Mouse (Mus musculus) heart, embryonic 11.5 days (tissue): Measurements from ENCODE around the gene Cbr1. TPM values are rescaled to one million over a fixed set of nuclear protein-coding genes. Genes with fewer than 3 reads are reported as not detected.
A peak's percentile ranks its signal among the peaks of the same experiment; 100 is the strongest.

Source experiments
- ATAC-seq: fragments of 200-750 bp; cut with Nextera tagmentation; replicated peaks from 2 replicates; pipeline ENCODE4 v1.8.0; 2017; ENCODE audit warnings: moderate library complexity; ENCODE audit not compliant: insufficient number of reproducible peaks, low FRiP score, low TSS enrichment
- H3K27ac ChIP-seq: fragments of 300-500 bp; sonication (generic); 2 replicates; pipeline ENCODE4 v1.5.1; 2014; ENCODE audit warnings: mild to moderate bottlenecking, low read depth, low read length
- H3K27me3 ChIP-seq: fragments of 300-500 bp; sonication (generic); 2 replicates; pipeline ENCODE4 v1.6.1; 2014; ENCODE audit warnings: mild to moderate bottlenecking, low read length, mixed read lengths; ENCODE audit not compliant: control insufficient read depth, insufficient read depth
- H3K36me3 ChIP-seq: fragments of 300-500 bp; sonication (generic); 2 replicates; pipeline ENCODE4 v1.6.1; 2014; ENCODE audit warnings: mild to moderate bottlenecking, low read length, moderate library complexity, mixed read lengths; ENCODE audit not compliant: control insufficient read depth, insufficient read depth
- H3K4me1 ChIP-seq: fragments of 300-500 bp; sonication (generic); 2 replicates; pipeline ENCODE4 v1.6.1; 2014; ENCODE audit warnings: low read length; ENCODE audit not compliant: control insufficient read depth, insufficient read depth
- H3K4me2 ChIP-seq: fragments of 300-500 bp; sonication (generic); 2 replicates; pipeline ENCODE4 v1.6.1; 2014; ENCODE audit warnings: mild to moderate bottlenecking, moderate library complexity
- H3K4me3 ChIP-seq: fragments of 300-500 bp; sonication (generic); 2 replicates; pipeline ENCODE4 v1.5.1; 2014; ENCODE audit warnings: low read depth, low read length
- H3K9ac ChIP-seq: fragments of 300-500 bp; sonication (generic); 2 replicates; pipeline ENCODE4 v1.6.1; 2014; ENCODE audit warnings: mild to moderate bottlenecking, low read depth, low read length, moderate library complexity
- H3K9me3 ChIP-seq: fragments of 300-500 bp; sonication (generic); replicated peaks from 2 replicates; pipeline ENCODE4 v1.6.1; 2016; ENCODE audit warnings: low read length; ENCODE audit not compliant: control insufficient read depth
- WGBS: fragments of 180-500 bp; shearing (Covaris S2); extraction: QIAGEN DNeasy Blood & Tissue Kit; methylation state at CpG from one replicate; pipeline ENCODE4 v1.1.7; 2014; ENCODE audit not compliant: insufficient replicate concordance; 5-methylcytosine and 5-hydroxymethylcytosine counted together
- polyA plus RNA-seq: library from polyadenylated mRNA; unstranded; fragments of >200 nt; fragmentation: Nextera tagmentation; extraction: Ambion mirVana; gene quantifications from 2 replicates; pipeline ENCODE4 v1.2.1, GENCODE M21; 2014

The Cbr1 gene
- polyA plus RNA-seq, 1 experiment from 2014 or later: 61.0 TPM

DNA sequence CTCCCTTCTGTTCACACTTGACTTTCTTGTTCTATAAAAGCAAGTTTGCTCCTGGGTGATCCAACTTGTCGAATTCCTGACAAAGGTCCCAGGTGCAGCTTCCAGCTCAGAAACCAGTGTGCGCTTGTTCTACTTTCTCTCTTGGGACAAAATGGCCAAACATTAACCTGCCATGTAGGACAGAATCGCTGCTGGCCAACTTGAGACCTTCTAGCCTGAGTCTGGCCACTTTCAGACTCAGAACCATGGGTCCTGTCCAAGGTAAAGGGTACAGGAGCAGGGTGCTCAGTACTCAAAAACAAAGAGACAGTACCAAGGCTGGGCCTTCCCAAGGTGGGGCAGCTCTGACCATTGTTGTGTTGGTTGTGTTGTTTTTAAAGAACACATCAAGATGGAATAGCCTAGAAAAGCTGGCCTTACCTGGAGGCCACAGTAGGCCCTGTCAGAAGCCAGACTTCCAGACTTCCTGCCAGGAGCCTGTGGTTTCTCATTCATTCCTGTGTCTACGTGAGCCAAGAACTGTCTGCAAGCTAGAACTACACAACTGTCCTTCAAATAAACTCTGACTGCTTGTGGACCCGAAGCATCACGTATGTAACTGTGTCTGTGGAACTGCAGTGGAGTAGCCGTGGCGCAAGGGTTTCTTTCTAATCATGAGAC is 27.2 kb upstream of the Cbr1 start:
- Histone ChIP-seq H3K27ac (no peak overlapping the region), H3K4me1 (peaks cover 7% of the 10 kb centered on the region), H3K27me3 (no peaks in the 10 kb centered on the region), H3K4me2 (no peak overlapping the region), H3K9me3 (no peaks in the 10 kb centered on the region), H3K36me3 (no peaks in the 10 kb centered on the region), H3K4me3 (no peak overlapping the region), H3K9ac (no peak overlapping the region)
- ATAC-seq: no peak
- 81% methylated on average over 8 of the region's 8 CpGs for WGBS

DNA sequence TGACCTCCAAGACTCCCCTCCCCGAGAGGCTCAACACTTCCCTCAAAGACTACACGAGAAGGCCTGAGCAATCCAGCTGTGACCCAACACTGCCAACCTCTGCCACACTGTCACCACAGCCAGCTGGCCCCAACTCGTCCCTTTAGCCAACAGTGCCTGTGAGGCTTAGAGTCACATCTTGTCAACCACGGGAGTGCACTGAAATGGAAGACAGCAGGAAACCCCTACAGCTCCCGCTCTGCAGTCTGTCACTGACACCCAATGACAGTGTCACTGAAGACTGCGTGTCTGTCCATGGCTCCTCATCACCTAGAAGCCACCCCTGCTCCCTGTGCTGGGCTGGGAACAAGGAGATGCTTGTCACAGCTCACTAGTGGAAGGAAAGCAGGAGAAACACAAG is 24.5 kb upstream of the Cbr1 start:
- H3K4me2 ChIP-seq: no peak overlapping the region
- no peaks in the 10 kb centered on the region for H3K36me3 ChIP-seq
- no peaks in the 10 kb centered on the region for H3K9me3 ChIP-seq
- no peaks in the 10 kb centered on the region for H3K27me3 ChIP-seq
- ATAC-seq: no peak; the same call in 1 of the 2 replicates
- H3K27ac ChIP-seq: peak overlapping the region; percentile 81
- peaks cover 7% of the 10 kb centered on the region for H3K4me1 ChIP-seq
- WGBS: 32% methylated on average over 6 of the region's 6 CpGs
- H3K4me3 ChIP-seq: no peak overlapping the region
- H3K9ac ChIP-seq: no peak overlapping the region

DNA sequence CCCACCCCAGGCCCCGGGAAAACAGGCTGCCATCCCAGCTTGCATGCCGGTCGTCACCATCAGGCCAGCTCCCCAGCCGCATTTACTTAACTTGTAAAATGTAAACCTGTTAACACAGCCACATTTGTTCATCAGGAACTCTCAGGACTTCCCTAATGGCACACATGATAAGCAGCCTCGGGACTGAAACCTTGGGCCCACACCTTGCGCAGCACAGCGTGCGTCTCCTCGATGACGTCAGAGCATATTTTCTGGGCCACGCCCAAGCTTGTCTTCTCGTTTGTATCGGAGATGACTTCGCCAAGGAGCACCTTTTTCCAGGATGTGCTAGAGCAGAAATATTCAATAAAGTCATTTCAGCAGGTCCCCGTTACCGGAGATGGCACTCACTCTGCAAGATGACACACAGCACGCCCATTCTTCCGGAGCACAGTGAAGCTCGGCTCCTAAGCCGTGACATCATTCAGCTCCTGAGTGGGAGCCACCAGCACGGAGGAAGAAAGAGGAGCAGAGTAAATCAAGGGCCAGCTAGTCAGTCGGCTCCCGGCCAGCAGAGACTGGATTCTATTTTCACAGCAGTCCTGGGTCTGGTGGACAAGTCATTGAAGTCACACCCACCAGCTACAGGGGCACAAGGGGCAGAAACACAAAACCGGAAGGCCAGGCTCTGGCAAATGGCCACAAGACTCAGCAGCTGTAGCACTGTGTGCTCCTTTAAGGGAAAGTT is 20.5 kb upstream of the Cbr1 start:
- no peak overlapping the region for H3K4me3 ChIP-seq
- 84% methylated on average over 24 of the region's 24 CpGs for WGBS
- no peak for ATAC-seq
- no peak overlapping the region for H3K27ac ChIP-seq
- H3K9ac ChIP-seq: no peak overlapping the region
- H3K27me3 ChIP-seq: no peaks in the 10 kb centered on the region
- H3K9me3 ChIP-seq: no peaks in the 10 kb centered on the region
- H3K4me2 ChIP-seq: no peak overlapping the region
- 0 out of 2 replicates have a peak, but pooled peaks cover 4% of the 10 kb centered on the region for H3K36me3 ChIP-seq
- peaks cover 16% of the 10 kb centered on the region for H3K4me1 ChIP-seq

DNA sequence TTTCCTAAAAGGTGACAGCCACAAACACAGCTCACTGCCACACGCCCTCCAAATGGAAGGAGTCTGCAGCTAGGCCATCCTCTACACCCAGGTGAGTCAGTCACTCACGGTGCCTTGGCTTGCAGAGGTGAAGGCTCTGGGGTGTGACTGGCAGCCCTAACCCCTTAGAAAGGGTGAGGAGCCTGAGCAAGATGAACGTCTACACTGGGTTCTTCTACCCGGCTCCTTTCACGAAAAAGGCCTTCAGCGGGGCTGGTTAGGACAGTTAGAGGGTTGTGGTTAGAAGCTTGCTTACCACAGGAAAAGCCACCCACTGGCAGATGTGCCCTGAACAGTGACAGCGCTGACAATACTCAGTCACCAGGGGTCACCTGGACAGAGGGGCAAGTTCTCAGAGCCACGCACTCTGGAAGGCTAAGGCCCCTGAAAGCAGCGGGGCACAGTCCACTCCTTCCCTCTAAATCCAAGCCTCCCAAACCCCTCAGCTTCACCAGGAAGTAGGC is 19.9 kb upstream of the Cbr1 start:
- Histone ChIP-seq H3K27ac (no peak overlapping the region), H3K27me3 (no peaks in the 10 kb centered on the region), H3K36me3 (0 out of 2 replicates have a peak, but pooled peaks cover 6% of the 10 kb centered on the region), H3K9ac (no peak overlapping the region), H3K4me2 (no peak overlapping the region), H3K4me1 (peaks cover 14% of the 10 kb centered on the region), H3K9me3 (no peaks in the 10 kb centered on the region), H3K4me3 (no peak overlapping the region)
- no peak for ATAC-seq
- 84% methylated on average over 9 of the region's 9 CpGs for WGBS

DNA sequence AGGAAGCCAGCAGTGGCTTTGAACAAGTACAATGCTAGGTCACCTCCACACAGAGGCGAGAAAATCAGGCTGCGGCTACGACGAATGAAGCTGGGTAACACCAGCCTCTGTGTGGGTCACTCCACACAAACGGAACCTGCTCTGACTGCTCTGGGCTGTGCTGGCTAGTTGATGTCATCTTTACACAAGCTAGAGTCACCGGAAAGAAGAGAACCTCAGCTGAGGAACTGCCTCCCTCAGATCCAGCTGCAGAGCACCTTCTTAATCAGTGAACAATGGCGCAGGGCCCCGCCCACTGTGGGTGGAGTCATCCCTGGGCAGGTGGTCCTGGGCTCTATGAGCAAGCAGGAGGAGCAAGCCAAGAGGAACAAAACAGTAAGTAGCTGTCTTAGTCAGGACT is 19.3 kb upstream of the Cbr1 start:
- peaks cover 9% of the 10 kb centered on the region for H3K4me1 ChIP-seq
- no peak overlapping the region for H3K4me2 ChIP-seq
- H3K4me3 ChIP-seq: no peak overlapping the region
- no peaks in the 10 kb centered on the region for H3K9me3 ChIP-seq
- WGBS: 67% methylated on average over 8 of the region's 8 CpGs
- no peak for ATAC-seq
- no peaks in the 10 kb centered on the region for H3K27me3 ChIP-seq
- H3K36me3 ChIP-seq: 0 out of 2 replicates have a peak, but pooled peaks cover 7% of the 10 kb centered on the region
- no peak overlapping the region for H3K9ac ChIP-seq
- H3K27ac ChIP-seq: no peak overlapping the region

DNA sequence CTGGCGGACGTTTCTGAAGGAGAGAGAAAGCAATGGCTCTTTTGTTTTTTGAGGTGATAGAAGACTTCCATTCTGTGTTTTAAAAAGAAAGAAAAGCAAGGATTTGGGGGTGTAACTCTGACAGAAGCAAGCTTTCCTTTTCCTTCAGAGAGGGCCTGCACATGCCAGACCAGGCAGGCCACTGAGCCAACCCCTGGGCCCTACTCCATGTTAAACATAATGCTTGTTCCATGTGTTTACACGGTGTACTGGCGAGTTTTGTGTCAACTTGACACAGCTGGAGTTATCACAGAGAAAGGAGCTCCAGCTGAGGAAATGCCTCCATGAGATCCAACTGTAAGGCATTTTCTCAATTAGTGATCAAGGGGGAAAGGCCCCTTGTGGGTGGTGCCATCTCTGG is 17.4 kb upstream of the Cbr1 start:
- peaks cover 9% of the 10 kb centered on the region for H3K4me1 ChIP-seq
- 49% methylated on average over 4 of the region's 4 CpGs for WGBS
- H3K4me3 ChIP-seq: no peak overlapping the region
- H3K4me2 ChIP-seq: no peak overlapping the region
- ATAC-seq: no peak
- no peaks in the 10 kb centered on the region for H3K27me3 ChIP-seq
- 0 out of 2 replicates have a peak, but pooled peaks cover 7% of the 10 kb centered on the region for H3K36me3 ChIP-seq
- H3K9me3 ChIP-seq: no peaks in the 10 kb centered on the region
- H3K27ac ChIP-seq: 0 out of 2 replicates have a peak overlapping the region, but pooled peaks have one; percentile 35
- H3K9ac ChIP-seq: no peak overlapping the region

DNA sequence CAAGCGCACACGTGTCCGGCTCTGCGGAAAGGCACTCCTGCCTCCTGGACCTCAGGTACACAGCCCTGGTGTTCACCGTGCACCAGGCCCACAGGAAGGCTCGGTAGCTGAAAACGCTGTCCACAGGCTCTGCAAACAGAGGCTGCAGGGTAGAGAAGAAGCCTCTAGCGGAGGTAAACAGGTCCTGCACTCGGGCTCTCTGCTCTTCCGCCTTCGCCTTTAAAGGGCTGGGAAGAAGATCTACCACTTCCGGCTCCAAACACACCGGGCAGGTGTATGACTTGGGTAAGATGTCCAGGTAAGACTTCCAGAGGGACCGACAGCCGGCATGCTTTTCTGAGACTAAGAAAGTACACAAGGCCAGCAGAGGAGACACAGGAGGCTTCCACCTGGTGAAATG is 14.7 kb upstream of the Cbr1 start:
- no peaks in the 10 kb centered on the region for H3K27me3 ChIP-seq
- no peak overlapping the region for H3K9ac ChIP-seq
- no peak for ATAC-seq
- peaks cover 9% of the 10 kb centered on the region for H3K4me1 ChIP-seq
- H3K36me3 ChIP-seq: 0 out of 2 replicates have a peak, but pooled peaks cover 7% of the 10 kb centered on the region
- 90% methylated on average over 15 of the region's 15 CpGs for WGBS
- H3K9me3 ChIP-seq: no peaks in the 10 kb centered on the region
- no peak overlapping the region for H3K27ac ChIP-seq
- H3K4me3 ChIP-seq: no peak overlapping the region
- H3K4me2 ChIP-seq: no peak overlapping the region

DNA sequence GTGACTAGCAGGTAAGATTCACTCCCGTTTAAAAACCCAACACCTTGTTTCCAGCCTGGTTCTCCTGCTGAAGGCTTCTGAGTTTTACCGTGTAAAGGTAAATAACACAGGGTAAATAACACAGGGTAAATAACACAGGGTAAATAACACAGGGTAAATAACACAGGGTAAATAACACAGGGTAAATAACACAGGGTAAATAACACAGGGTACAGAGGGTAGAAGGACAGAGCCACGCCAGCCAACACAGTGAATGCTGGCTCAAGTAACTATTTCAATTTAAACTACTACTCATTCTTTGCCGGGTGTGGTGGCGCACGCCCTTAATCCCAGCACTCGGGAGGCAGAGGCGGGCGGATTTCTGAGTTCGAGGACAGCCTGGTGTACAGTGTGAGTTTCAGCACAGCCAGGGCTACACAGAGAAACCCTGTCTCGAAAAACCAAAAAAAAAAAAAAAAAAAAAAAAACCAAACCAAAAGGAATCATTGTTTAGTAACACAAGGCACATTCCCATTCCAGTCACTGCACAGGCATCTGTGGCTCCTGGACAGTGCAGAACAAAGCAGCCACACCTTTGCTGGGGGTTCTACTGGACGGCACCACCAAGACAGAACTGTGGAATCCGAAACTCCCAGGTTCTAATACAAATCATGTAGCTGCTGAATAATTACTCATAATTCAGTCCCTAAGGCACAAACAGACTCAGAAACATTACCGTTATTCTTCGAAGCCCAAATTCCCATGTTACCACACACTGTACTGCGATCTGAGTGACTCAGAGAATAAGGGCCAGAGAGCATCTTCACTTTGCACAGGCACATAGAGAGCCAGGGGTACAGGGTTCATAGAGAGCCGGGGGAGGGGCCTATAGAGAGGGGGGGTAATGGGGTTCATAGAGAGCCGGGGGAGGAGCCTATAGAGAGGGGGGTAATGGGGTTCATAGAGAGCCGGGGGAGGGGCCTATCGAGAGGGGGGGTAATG is 13.9 kb upstream of the Cbr1 start:
- no peak overlapping the region for H3K4me3 ChIP-seq
- no peaks in the 10 kb centered on the region for H3K9me3 ChIP-seq
- H3K27ac ChIP-seq: no peak overlapping the region
- H3K27me3 ChIP-seq: no peaks in the 10 kb centered on the region
- no peak overlapping the region for H3K9ac ChIP-seq
- 0 out of 2 replicates have a peak, but pooled peaks cover 7% of the 10 kb centered on the region for H3K36me3 ChIP-seq
- 90% methylated on average over 20 of the region's 20 CpGs for WGBS
- no peak for ATAC-seq
- H3K4me1 ChIP-seq: peaks cover 9% of the 10 kb centered on the region
- H3K4me2 ChIP-seq: no peak overlapping the region
